Mouse (Mus musculus) liver, embryonic 13.5 days (tissue): ENCODE data around the gene Wdr43. TPM values are rescaled to one million over a fixed set of nuclear protein-coding genes. Genes with fewer than 3 reads are reported as not detected.

Experiments used
- ATAC-seq: fragments of 200-750 bp; cut with Nextera tagmentation; 2 replicates; pipeline ENCODE4 v1.8.0; 2017; ENCODE audit warnings: low read depth, mild to moderate bottlenecking, moderate number of reproducible peaks, moderate library complexity
- DNase-seq: peaks from one replicate; pipeline ENCODE4 v3.0.0; 2022
- H3K27ac ChIP-seq: fragments of 300-500 bp; sonication (generic); 2 replicates; pipeline ENCODE4 v1.5.1; 2015; ENCODE audit warnings: moderate library complexity, mild to moderate bottlenecking, inconsistent platforms
- H3K27me3 ChIP-seq: fragments of 300-500 bp; sonication (generic); 2 replicates; pipeline ENCODE4 v1.6.1; 2015; ENCODE audit warnings: mild to moderate bottlenecking, inconsistent platforms
- H3K36me3 ChIP-seq: fragments of 300-500 bp; sonication (generic); 2 replicates; pipeline ENCODE4 v1.6.1; 2015; ENCODE audit warnings: mild to moderate bottlenecking, inconsistent platforms
- H3K4me1 ChIP-seq: fragments of 300-500 bp; sonication (generic); replicated peaks from 2 replicates; pipeline ENCODE4 v1.6.1; 2015; ENCODE audit warnings: inconsistent platforms
- H3K4me2 ChIP-seq: fragments of 300-500 bp; sonication (generic); 2 replicates; pipeline ENCODE4 v1.6.1; 2015; ENCODE audit warnings: inconsistent platforms, mild to moderate bottlenecking, moderate library complexity
- H3K4me3 ChIP-seq: fragments of 300-500 bp; sonication (generic); replicated peaks from 2 replicates; pipeline ENCODE4 v1.5.1; 2015; ENCODE audit warnings: mild to moderate bottlenecking, inconsistent platforms
- H3K9ac ChIP-seq: fragments of 300-500 bp; sonication (generic); 2 replicates; pipeline ENCODE4 v1.6.1; 2015; ENCODE audit warnings: mild to moderate bottlenecking, inconsistent platforms
- H3K9me3 ChIP-seq: fragments of 300-500 bp; sonication (generic); replicated peaks from 2 replicates; pipeline ENCODE4 v1.6.1; 2016; ENCODE audit warnings: inconsistent platforms
- WGBS: fragments of 180-500 bp; shearing (Covaris S2); methylation state at CpG from one replicate; pipeline ENCODE4 v1.1.7; 2015; ENCODE audit not compliant: insufficient replicate concordance; 5-methylcytosine and 5-hydroxymethylcytosine counted together
- polyA plus RNA-seq: library from polyadenylated mRNA; unstranded; fragments of >200 nt; fragmentation: Nextera tagmentation; extraction: Ambion mirVana; gene quantifications from 2 replicates; pipeline ENCODE4 v1.2.1, GENCODE M21; 2015

Gene Wdr43
- polyA plus RNA-seq, 1 experiment from 2014 or later: 57.4 TPM

- Histone ChIP-seq H3K27ac (no peak overlapping the region), H3K4me2 (no peak overlapping the region), H3K36me3 (no peaks in the 10 kb centered on the region), H3K4me1 (peaks cover 14% of the 10 kb centered on the region), H3K27me3 (no peaks in the 10 kb centered on the region), H3K9ac (no peak overlapping the region), H3K4me3 (no peak overlapping the region), H3K9me3 (no peaks in the 10 kb centered on the region)
- ATAC-seq: no peak
- 25% methylated on average over 1 of the region's 1 CpGs for WGBS
- DNase-seq: no peak
These were observed 48.5 kb downstream of the Wdr43 start for GRCm38 (mm10) chr17:71664172-71664571.

- Histone ChIP-seq H3K9me3 (no peaks in the 10 kb centered on the region), H3K4me2 (no peak overlapping the region), H3K9ac (no peak overlapping the region), H3K27ac (no peak overlapping the region), H3K4me3 (no peak overlapping the region), H3K27me3 (no peaks in the 10 kb centered on the region), H3K36me3 (no peaks in the 10 kb centered on the region), H3K4me1 (peaks cover 14% of the 10 kb centered on the region)
- ATAC-seq (no peak), DNase-seq (no peak)
- WGBS: 64% methylated on average over 4 of the region's 4 CpGs
These were observed 49.5 kb downstream of the Wdr43 start for GRCm38 (mm10) chr17:71665201-71665600.

DNA sequence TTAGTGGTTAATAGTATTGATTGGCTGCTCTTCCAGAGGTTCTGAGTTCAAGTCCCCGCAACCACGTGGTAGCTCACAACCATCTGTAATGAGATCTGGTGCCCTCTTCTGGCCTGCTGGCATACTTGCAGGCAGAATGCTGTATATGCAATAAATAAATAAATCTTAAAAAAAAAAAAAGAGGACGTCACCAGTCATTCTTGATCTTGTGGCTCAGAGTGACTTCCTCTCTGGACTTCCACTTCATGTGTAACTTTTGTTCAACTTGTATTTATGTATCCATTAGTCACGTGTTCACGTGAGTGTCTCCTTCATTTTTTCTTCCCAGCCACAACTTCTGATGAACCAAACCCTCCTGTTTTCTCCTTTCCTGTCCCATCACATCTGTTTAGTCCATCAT lies 53.8 kb downstream of the Wdr43 start:
- WGBS: 58% methylated on average over 5 of the region's 5 CpGs
- ATAC-seq (no peak), DNase-seq (no peak)
- no peaks in the 10 kb centered on the region for H3K27me3 ChIP-seq
- no peak overlapping the region for H3K27ac ChIP-seq
- no peak overlapping the region for H3K9ac ChIP-seq
- no peak overlapping the region for H3K4me2 ChIP-seq
- no peaks in the 10 kb centered on the region for H3K4me1 ChIP-seq
- no peaks in the 10 kb centered on the region for H3K9me3 ChIP-seq
- H3K4me3 ChIP-seq: no peak overlapping the region
- H3K36me3 ChIP-seq: no peaks in the 10 kb centered on the region

GRCm38 (mm10) chr17:71671840-71672546 lies 56.3 kb downstream of the Wdr43 start:
- Histone ChIP-seq H3K4me2 (no peak overlapping the region), H3K27ac (no peak overlapping the region), H3K27me3 (no peaks in the 10 kb centered on the region), H3K4me3 (no peak overlapping the region), H3K4me1 (no peaks in the 10 kb centered on the region), H3K36me3 (no peaks in the 10 kb centered on the region), H3K9me3 (no peaks in the 10 kb centered on the region), H3K9ac (no peak overlapping the region)
- ATAC-seq (no peak), DNase-seq (peak; percentile 20)
- WGBS: 50% methylated on average over 17 of the region's 17 CpGs

- Histone ChIP-seq H3K4me1 (no peaks in the 10 kb centered on the region), H3K9ac (no peak within 1 kb of the TSS), H3K27ac (no peak within 1 kb of the TSS), H3K4me2 (no peak within 1 kb of the TSS), H3K27me3 (no peaks in the 10 kb centered on the region), H3K36me3 (no peaks in the 10 kb centered on the region), H3K9me3 (no peaks in the 10 kb centered on the region), H3K4me3 (no peak within 1 kb of the TSS)
- DNase-seq (no peak), ATAC-seq (no peak)
- 65% methylated on average over 9 of the region's 9 CpGs for WGBS
These were observed 57.4 kb downstream of the Wdr43 start, which contains the start of gene Togaram2 for GRCm38 (mm10) chr17:71673092-71673491. Togaram2 (plus strand) TSS chr17:71673261.

DNA sequence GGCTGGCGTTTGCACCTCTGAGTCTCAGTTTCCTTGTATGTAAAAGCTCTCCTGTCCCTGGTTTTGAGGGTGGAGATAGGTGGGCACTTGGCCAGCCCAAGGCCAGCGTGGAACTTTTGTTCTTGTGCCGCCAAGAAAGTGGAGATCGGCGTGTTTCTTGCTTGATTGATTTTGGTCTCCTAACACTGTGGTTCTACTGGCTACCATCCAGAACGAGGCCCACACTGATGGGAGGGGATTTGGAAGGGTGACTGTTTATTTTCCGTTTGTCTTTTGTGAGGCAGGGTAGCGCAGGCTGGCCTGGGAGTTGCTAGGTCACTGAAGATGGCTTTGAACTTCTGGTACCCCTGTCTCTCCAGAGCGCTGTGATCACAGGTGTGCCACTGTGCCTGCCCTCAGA lies 58.2 kb downstream of the Wdr43 start:
- H3K9me3 ChIP-seq: no peaks in the 10 kb centered on the region
- H3K4me3 ChIP-seq: no peak overlapping the region
- no peak for ATAC-seq

DNA sequence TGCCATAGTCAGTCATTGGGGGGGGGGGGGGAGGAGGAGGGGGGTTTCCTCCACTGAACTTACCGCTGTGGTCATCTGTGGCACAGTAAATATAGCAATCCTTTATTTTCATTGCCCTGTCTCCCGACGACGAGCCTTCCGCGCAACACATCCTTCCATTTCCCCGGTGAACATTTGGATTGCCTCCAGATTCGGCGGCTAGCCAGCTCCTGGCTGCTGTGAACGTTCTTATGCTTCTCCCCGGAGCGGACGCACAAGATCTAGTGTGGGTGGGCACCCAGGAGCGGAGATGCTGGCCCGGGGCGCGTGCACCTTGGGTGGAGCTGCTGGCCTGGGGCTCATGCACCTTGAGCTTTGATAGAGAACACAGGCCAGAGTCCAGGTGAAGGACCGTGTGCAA lies 59.2 kb downstream of the Wdr43 start:
- H3K27ac ChIP-seq: no peak overlapping the region
- no peak overlapping the region for H3K9ac ChIP-seq
- no peaks in the 10 kb centered on the region for H3K9me3 ChIP-seq
- no peak overlapping the region for H3K4me2 ChIP-seq
- ATAC-seq: no peak
- no peaks in the 10 kb centered on the region for H3K27me3 ChIP-seq
- DNase-seq: no peak
- H3K4me1 ChIP-seq: no peaks in the 10 kb centered on the region
- 84% methylated on average over 18 of the region's 18 CpGs for WGBS
- no peak overlapping the region for H3K4me3 ChIP-seq
- H3K36me3 ChIP-seq: no peaks in the 10 kb centered on the region

More for the DNA sequence above, 58.2 kb downstream of the Wdr43 start:
- H3K27ac ChIP-seq: no peak overlapping the region
- H3K27me3 ChIP-seq: no peaks in the 10 kb centered on the region
- DNase-seq: no peak
- H3K36me3 ChIP-seq: no peaks in the 10 kb centered on the region
- no peak overlapping the region for H3K4me2 ChIP-seq
- H3K4me1 ChIP-seq: no peaks in the 10 kb centered on the region
- 61% methylated on average over 9 of the region's 9 CpGs for WGBS
- H3K9ac ChIP-seq: no peak overlapping the region

- Histone ChIP-seq H3K4me3 (no peak overlapping the region), H3K9ac (no peak overlapping the region), H3K4me2 (no peak overlapping the region), H3K4me1 (0 out of 2 replicates have a peak, but pooled peaks cover 2% of the 10 kb centered on the region), H3K27me3 (no peaks in the 10 kb centered on the region), H3K27ac (no peak overlapping the region), H3K36me3 (no peaks in the 10 kb centered on the region), H3K9me3 (no peaks in the 10 kb centered on the region)
- DNase-seq (no peak), ATAC-seq (no peak)
- WGBS: 64% methylated on average over 14 of the region's 14 CpGs
These were observed 66.0 kb downstream of the Wdr43 start for GRCm38 (mm10) chr17:71681666-71682065.

- Histone ChIP-seq H3K9ac (no peak overlapping the region), H3K4me1 (0 out of 2 replicates have a peak, but pooled peaks cover 2% of the 10 kb centered on the region), H3K27me3 (no peaks in the 10 kb centered on the region), H3K4me2 (no peak overlapping the region), H3K36me3 (no peaks in the 10 kb centered on the region), H3K4me3 (no peak overlapping the region), H3K9me3 (no peaks in the 10 kb centered on the region), H3K27ac (no peak overlapping the region)
- 77% methylated on average over 4 of the region's 4 CpGs for WGBS
- DNase-seq (no peak), ATAC-seq (no peak)
These were observed 66.7 kb downstream of the Wdr43 start for GRCm38 (mm10) chr17:71682379-71682778.

DNA sequence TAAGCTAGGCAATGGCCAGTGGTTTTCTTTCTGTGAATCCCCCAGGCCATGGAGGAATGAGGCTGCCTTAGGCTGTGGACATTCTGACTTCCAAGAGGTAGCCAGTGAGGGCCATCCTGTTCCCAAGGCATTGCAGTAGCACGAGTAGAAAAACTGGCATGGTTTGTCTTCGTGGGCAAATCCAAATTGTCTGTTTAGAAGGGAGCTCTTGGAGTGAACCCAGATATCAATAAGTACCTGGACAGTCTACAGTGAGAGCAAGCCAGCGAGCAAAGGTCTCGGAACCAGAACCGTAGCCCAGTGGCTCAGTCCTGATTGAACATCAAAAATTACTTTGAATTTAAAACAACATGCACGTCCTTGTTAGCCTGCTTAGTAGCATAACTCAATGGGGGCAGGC lies 67.6 kb downstream of the Wdr43 start:
- Histone ChIP-seq H3K9ac (no peak overlapping the region), H3K4me2 (no peak overlapping the region), H3K27ac (no peak overlapping the region), H3K4me3 (no peak overlapping the region), H3K36me3 (no peaks in the 10 kb centered on the region), H3K27me3 (no peaks in the 10 kb centered on the region), H3K4me1 (0 out of 2 replicates have a peak, but pooled peaks cover 2% of the 10 kb centered on the region), H3K9me3 (no peaks in the 10 kb centered on the region)
- DNase-seq: no peak
- WGBS: 63% methylated on average over 6 of the region's 6 CpGs
- no peak for ATAC-seq

DNA sequence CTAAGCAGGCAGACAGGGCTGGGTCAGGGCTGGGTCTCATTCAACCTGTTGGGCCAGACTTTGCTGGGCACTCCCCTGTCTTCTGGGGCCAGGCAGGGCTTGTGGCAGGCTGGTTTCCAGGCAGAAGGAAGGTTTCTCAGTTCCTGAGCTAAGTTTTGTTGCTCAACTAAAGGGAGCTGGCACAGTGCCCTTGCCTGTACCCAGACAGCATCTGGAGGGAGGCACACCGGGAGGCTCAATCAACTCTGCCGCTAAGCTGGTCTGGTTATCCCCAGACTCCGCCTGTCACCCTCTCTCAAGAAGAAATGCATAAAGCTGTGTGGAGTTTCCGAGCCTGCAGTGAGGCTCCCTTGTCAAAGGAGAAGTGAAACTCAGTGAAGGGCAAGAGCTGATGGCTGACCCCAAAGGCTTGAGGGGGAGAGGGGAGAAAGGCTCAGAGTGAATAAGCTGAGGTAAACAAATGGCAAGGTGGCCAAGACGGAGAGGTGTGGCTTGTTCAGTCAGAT lies 68.5 kb downstream of the Wdr43 start:
- H3K4me1 ChIP-seq: 0 out of 2 replicates have a peak, but pooled peaks cover 2% of the 10 kb centered on the region
- no peak overlapping the region for H3K27ac ChIP-seq
- ATAC-seq (no peak), DNase-seq (no peak)
- H3K9ac ChIP-seq: no peak overlapping the region
- no peaks in the 10 kb centered on the region for H3K36me3 ChIP-seq
- H3K27me3 ChIP-seq: no peaks in the 10 kb centered on the region
- no peaks in the 10 kb centered on the region for H3K9me3 ChIP-seq
- no peak overlapping the region for H3K4me2 ChIP-seq
- 38% methylated on average over 5 of the region's 5 CpGs for WGBS
- H3K4me3 ChIP-seq: no peak overlapping the region

- H3K9ac ChIP-seq: no peak overlapping the region
- ATAC-seq (no peak), DNase-seq (no peak)
- no peak overlapping the region for H3K27ac ChIP-seq
- H3K4me1 ChIP-seq: 0 out of 2 replicates have a peak, but pooled peaks cover 2% of the 10 kb centered on the region
- WGBS: 59% methylated on average over 9 of the region's 9 CpGs
- no peaks in the 10 kb centered on the region for H3K9me3 ChIP-seq
- H3K4me3 ChIP-seq: no peak overlapping the region
- no peaks in the 10 kb centered on the region for H3K36me3 ChIP-seq
- no peaks in the 10 kb centered on the region for H3K27me3 ChIP-seq
- H3K4me2 ChIP-seq: no peak overlapping the region
These were observed 71.7 kb downstream of the Wdr43 start for GRCm38 (mm10) chr17:71687436-71687835.
